Mouse (Mus musculus) lung, adult 2 months (tissue): Measurements from ENCODE around the gene Snx32.

Experiments used
- CTCF ChIP-seq: fragments of 200-500 bp; IDR thresholded peaks from 2 replicates; pipeline ENCODE4 v1.5.1; 2011; ENCODE audit warnings: mild to moderate bottlenecking, low read length, control low read depth; ENCODE audit not compliant: insufficient read depth
- POLR2A ChIP-seq: fragments of 200-500 bp; IDR thresholded peaks from 2 replicates; pipeline ENCODE4 v1.6.1; 2011; ENCODE audit warnings: low read depth, mild to moderate bottlenecking, control low read depth, low read length, borderline replicate concordance; ENCODE audit errors: extremely low read depth

DNA sequence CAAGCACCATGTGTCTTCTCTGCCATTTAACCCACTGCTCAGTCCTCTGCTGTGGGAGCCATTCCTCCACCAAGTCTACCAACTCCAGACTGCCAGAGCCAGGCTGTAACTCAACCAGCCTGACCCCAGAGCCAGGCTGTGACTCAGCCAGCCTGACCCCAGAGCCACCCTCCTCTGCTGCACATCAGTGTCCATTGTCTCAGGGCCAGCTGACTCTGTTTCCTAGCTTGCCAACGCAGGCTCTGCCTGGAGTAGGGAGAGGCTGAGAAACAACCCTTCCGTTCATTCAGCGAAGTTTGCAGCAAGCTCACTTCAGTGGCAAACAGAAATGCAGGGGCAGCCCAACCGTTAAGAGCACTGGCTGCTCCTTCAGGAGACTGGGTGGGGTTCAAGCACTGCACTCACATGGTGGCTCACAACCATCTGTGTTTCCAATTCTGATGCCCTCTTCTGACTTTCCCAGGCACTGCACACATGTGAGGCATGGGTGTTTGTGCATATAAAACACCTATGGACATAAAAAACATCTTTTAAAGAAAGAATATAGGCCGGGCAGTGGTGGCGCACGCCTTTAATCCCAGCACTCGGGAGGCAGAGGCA is 6.7 kb upstream of the Snx32 start:
- no peak for TF ChIP-seq POLR2A
- no peak for TF ChIP-seq CTCF
